Mouse (Mus musculus): Measurements from ENCODE around the gene Spin2c.

The Spin2c gene

GRCm38 (mm10) chrX:153831951-153832561, at the start of gene Spin2c:
Gene Spin2c, plus strand, starts transcription at chrX:153832225.
- DNase-seq (ENCODE audit: low spot score) = peak; percentile 9

GRCm38 (mm10) chrX:153832606-153833005, 581 bp downstream of the Spin2c start:
- no peak for DNase-seq (ENCODE audit: low spot score)
